Mouse (Mus musculus) liver, embryonic 14.5 days (tissue): ENCODE data around the gene Acads.
"Not testable (repeated sequence)": the region's sequence is repeated elsewhere in the genome, so short reads cannot be mapped to it uniquely, and the experiment has no call there.

Experiments
- CTCF ChIP-seq: IDR thresholded peaks from 2 replicates; pipeline ENCODE4 v1.5.1; 2016; ENCODE audit warnings: antibody characterized with exemption, low read depth, control low read depth
- EP300 ChIP-seq: IDR thresholded peaks from 2 replicates; pipeline ENCODE4 v1.6.1; 2016; ENCODE audit warnings: antibody characterized with exemption, low read depth

DNA sequence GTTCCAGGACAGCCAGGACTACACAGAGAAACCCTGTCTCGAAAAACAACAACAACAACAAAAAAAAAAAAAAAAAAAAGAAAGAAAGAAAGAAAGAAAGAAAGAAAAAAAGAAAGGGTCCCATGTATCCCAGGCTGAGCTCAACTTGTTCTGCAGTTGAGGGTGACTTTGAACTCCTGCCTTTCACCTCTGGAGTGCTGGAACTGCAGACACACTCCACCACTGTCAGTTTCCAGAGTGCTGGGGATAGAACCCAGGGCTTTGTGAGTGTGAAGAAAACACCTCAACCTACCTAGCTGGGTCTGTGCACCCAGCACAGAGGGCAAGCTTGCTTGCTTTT lies 42.8 kb upstream of the Acads start:
- not testable (repeated sequence) for TF ChIP-seq CTCF, EP300
